Mouse (Mus musculus): ENCODE results near the gene Cdc37l1.

DNA sequence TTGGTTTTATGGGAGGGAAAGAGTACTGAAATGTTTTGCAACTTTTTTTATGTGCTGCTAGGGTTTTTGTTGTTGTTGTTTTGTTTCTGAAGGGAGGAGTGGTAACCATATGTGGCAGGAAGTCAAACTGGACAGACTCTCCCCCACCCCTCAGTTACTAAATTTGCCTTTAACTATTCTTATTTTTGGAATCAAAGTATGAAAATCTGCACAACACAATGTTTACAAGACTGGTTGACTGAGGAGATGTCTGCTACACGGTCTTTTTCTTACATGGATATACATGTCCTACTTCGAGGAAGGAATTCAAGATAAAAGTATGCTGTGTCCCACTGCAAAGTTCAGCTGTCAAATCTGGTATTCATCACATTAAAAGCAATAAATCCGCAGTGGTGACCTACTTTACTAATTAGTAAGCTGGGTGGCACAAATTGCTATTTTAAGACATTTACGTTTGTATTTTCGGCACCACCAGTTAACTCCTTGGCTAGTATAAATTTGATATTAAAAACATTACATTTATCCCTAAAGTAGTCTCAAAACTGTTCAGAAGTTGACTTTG, 26.1 kb downstream of the Cdc37l1 start:
- TF ChIP-seq EP300 (optimal IDR thresholded peaks at IDR 0.05) (no peak), CTCF (IDR thresholded peaks at IDR 0.05; ENCODE audit: low read depth) (no peak)

Measured in stomach, postnatal 0 days (tissue).